Mouse (Mus musculus) C2C12 (cell line): ENCODE results near the gene Sfmbt2. TPM values are rescaled to one million over a fixed set of nuclear protein-coding genes. Genes with fewer than 3 reads are reported as not detected.

Experiments used
- H3K27me3 ChIP-seq: one replicate; pipeline ENCODE4 v1.6.1; 2011; ENCODE audit not compliant: control insufficient read depth, insufficient read depth, insufficient read length
- H3K36me3 ChIP-seq: one replicate; pipeline ENCODE4 v1.6.1; 2011; ENCODE audit not compliant: control insufficient read depth, insufficient read depth
- H3K4me3 ChIP-seq: one replicate; pipeline ENCODE4 v1.5.1; 2011; ENCODE audit warnings: mild to moderate bottlenecking, control low read depth; ENCODE audit not compliant: poor library complexity, insufficient read depth, severe bottlenecking
- H3K79me2 ChIP-seq: one replicate; pipeline ENCODE4 v1.6.1; 2011; ENCODE audit not compliant: control insufficient read depth, insufficient read depth
- H3K79me3 ChIP-seq: one replicate; pipeline ENCODE4 v1.6.1; 2011; ENCODE audit warnings: low read depth, control low read depth
- H3ac ChIP-seq: one replicate; pipeline ENCODE3; 2011; ENCODE audit warnings: low read depth; ENCODE audit not compliant: control insufficient read depth, insufficient read length
- CEBPB ChIP-seq: IDR thresholded peaks from one replicate; pipeline ENCODE4 v1.6.1; 2011; ENCODE audit warnings: low read depth, mild to moderate bottlenecking, control low read depth, moderate library complexity
- CTCF ChIP-seq: IDR thresholded peaks from one replicate; pipeline ENCODE4 v1.5.1; 2011; ENCODE audit not compliant: control insufficient read depth, insufficient read depth, insufficient read length
- FOSL1 ChIP-seq: IDR thresholded peaks from one replicate; pipeline ENCODE4 v1.8.0; 2011; ENCODE audit warnings: mild to moderate bottlenecking, low read length; ENCODE audit not compliant: poor library complexity, insufficient read depth, severe bottlenecking
- MAX ChIP-seq: IDR thresholded peaks from one replicate; pipeline ENCODE4 v1.6.1; 2011; ENCODE audit warnings: mild to moderate bottlenecking, control low read depth
- MYOD1 ChIP-seq: IDR thresholded peaks from one replicate; pipeline ENCODE4 v1.6.1; 2011; ENCODE audit warnings: low read depth; ENCODE audit not compliant: control insufficient read depth, insufficient read length
- MYOG ChIP-seq: IDR thresholded peaks from one replicate; pipeline ENCODE4 v1.6.1; 2011; ENCODE audit not compliant: control insufficient read depth, insufficient read length; ENCODE audit errors: extremely low read depth
- USF1 ChIP-seq: IDR thresholded peaks from one replicate; pipeline ENCODE4 v1.6.1; 2011; ENCODE audit warnings: low read depth, mild to moderate bottlenecking, control low read depth, moderate library complexity
- polyA plus RNA-seq: library from polyadenylated mRNA; unstranded; fragments of >200 nt; fragmentation: generic; extraction: Trizol; gene quantifications from one replicate; pipeline ENCODE4 v1.2.1, GENCODE M21; 2012; ENCODE audit warnings: missing spikeins

Gene Sfmbt2
- polyA plus RNA-seq, 1 experiment, result 0.11 TPM

DNA sequence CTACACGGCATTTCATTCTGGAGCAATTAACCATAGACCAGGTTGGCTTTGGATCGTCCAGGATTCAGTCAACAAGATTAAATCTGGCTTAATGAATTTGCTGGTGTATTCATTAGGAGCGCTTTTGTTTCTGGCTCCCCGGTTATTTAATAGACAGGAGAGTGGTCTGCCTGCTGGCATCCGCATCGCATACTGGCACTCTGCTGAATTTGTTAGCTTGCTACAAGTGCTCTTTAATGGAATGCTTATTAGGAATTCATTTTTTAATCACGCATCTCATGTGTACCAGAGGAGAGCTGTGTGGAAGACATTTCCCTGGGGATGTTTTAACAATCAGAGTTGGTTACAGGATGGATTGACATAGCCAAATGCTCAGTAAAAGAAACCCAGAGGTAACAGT is 155.3 kb downstream of the Sfmbt2 start:
- TF ChIP-seq USF1, result no peak
- no peak for TF ChIP-seq CEBPB
- TF ChIP-seq CTCF, result no peak
- no peak for TF ChIP-seq FOSL1
- no peak for TF ChIP-seq MYOG
- TF ChIP-seq MAX, result no peak
- no peak for TF ChIP-seq MYOD1
- Histone ChIP-seq H3K36me3 (no peaks in the 10 kb centered on the region), H3K4me3 (no peak overlapping the region), H3K27me3 (no peaks in the 10 kb centered on the region), H3ac (no peak overlapping the region), H3K79me3 (no peaks in the 10 kb centered on the region), H3K79me2 (no peaks in the 10 kb centered on the region)

DNA sequence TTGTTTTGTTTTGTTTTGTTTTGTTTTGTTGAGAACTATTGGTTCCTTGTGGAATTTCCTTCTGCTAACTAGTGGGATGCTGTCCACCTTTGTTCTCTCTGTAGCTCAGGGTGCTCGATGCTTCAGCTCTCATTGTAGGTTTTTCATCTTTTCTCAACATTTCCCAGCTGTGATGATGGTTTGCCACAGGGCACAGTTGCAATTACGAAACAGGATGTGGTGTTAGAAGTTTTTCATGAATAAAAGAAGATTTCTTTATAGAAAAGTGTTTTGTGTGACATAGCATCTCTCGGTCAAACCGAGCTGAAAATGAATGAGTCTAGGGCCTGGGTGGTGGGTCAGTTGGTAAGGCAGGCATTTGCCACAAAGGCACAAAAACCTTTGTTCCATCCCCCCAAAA is 171.5 kb downstream of the Sfmbt2 start:
- Histone ChIP-seq H3K79me2 (no peaks in the 10 kb centered on the region), H3K4me3 (no peak overlapping the region), H3K27me3 (no peaks in the 10 kb centered on the region), H3ac (no peak overlapping the region), H3K36me3 (no peaks in the 10 kb centered on the region), H3K79me3 (no peaks in the 10 kb centered on the region)
- TF ChIP-seq MYOG, result no peak
- no peak for TF ChIP-seq CTCF
- no peak for TF ChIP-seq MAX
- no peak for TF ChIP-seq MYOD1
- TF ChIP-seq USF1, result no peak
- TF ChIP-seq CEBPB, result no peak

DNA sequence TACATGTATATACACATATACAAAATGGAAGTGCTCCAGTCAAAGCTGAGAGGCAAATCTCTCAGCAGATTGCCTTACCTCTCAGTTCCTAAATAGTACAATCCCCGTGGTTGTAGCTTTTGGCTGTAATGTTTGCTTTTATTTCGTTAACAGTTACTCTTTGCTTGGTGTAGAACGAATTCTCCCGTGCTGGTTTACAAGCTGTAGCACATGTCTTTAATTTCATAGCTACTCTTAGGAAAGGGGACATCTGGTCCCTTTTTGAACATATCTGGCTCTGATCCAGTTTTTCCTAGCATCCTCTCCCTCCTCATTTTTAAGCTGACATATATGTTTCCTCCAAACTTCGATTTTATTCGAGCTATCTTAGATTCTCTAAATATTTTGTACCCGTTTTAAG is 172.1 kb downstream of the Sfmbt2 start:
- H3ac ChIP-seq, result no peak overlapping the region
- no peak for TF ChIP-seq CTCF
- H3K4me3 ChIP-seq, result no peak overlapping the region
- H3K27me3 ChIP-seq, result no peaks in the 10 kb centered on the region
- no peaks in the 10 kb centered on the region for H3K36me3 ChIP-seq
- H3K79me3 ChIP-seq, result no peaks in the 10 kb centered on the region
- H3K79me2 ChIP-seq, result no peaks in the 10 kb centered on the region

DNA sequence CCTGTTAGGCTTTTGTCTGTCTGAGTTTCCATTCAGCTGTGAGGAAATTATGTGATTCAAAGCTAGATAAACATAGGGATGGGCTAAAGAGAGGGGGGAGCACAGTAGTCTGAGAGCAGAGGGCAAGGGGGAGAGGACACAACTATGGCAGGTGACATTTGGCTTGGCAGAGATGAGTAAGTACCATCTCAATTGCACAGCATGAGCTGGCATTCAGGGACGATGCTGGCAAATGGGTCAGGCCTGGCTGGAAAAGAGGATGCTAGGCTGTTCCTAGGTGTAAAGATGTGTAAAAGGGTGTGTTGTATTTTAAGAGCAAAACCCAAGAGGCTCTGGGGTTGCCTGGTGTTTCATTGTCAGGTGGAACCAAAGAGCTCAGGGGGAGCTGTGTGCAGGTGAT is 188.5 kb downstream of the Sfmbt2 start:
- Histone ChIP-seq H3K4me3 (no peak overlapping the region), H3K36me3 (no peaks in the 10 kb centered on the region), H3K79me2 (no peaks in the 10 kb centered on the region), H3K79me3 (no peaks in the 10 kb centered on the region), H3K27me3 (no peaks in the 10 kb centered on the region), H3ac (no peak overlapping the region)
- no peak for TF ChIP-seq MYOG
- TF ChIP-seq MYOD1, result no peak
- no peak for TF ChIP-seq USF1
- TF ChIP-seq FOSL1, result no peak
- TF ChIP-seq MAX, result no peak
- no peak for TF ChIP-seq CTCF
- TF ChIP-seq CEBPB, result no peak

DNA sequence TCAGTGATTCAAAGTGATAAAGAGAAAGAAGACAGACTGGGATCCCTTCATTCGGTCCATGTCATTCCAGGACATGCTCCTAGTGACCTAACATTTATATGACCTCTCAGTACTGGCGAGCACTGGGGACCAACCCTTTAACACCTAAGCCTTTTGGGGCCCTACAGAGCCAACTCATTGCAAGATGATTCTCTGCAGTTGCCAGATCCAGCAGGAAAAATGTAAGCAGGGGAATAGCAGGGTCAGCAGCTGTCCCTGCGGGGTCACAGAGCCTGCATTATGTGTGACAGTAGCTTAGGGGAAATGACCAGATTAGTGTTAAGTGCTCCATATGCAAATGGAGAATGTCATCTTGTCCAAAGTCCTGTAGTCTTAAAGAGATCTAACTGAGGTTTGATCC is 195.2 kb downstream of the Sfmbt2 start:
- Histone ChIP-seq H3K79me3 (no peaks in the 10 kb centered on the region), H3K4me3 (no peak overlapping the region), H3K79me2 (no peaks in the 10 kb centered on the region), H3ac (no peak overlapping the region), H3K27me3 (no peaks in the 10 kb centered on the region), H3K36me3 (no peaks in the 10 kb centered on the region)
- TF ChIP-seq CTCF (no peak), CEBPB (no peak), USF1 (no peak), MYOG (no peak), MYOD1 (no peak), MAX (no peak), FOSL1 (no peak)

DNA sequence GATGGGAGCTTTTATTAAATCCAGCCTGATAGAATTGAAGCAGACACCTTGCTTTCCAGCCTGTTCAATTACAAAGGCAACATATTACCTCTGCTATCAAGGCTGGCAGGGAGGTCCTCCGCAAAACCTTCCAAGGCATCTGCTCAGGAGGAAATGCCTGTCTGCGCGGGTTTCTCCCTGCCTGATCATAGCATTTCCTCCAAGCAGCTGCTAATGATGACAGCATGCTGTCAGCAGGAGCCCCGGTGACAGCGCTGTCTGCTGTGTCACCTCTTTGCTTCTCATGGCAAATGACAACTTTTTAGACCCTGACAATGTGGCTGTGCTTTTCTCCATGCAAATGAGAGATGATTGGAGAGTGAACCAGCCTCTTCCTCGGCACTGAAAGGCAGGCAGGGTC is 199.1 kb downstream of the Sfmbt2 start:
- Histone ChIP-seq H3K27me3 (no peaks in the 10 kb centered on the region), H3K79me3 (no peaks in the 10 kb centered on the region), H3ac (no peak overlapping the region), H3K79me2 (no peaks in the 10 kb centered on the region), H3K36me3 (no peaks in the 10 kb centered on the region), H3K4me3 (no peak overlapping the region)
- TF ChIP-seq USF1, result no peak
- no peak for TF ChIP-seq MYOD1
- TF ChIP-seq CTCF, result no peak
- no peak for TF ChIP-seq CEBPB
- TF ChIP-seq MAX, result no peak
- no peak for TF ChIP-seq MYOG
- no peak for TF ChIP-seq FOSL1
